Mouse (Mus musculus) hindbrain, embryonic 11.5 days (tissue): ENCODE measurements at regions not wholly inside any gene's neighbourhood (a gene's known extent, or its start where the extent isn't known, plus 50 kb on each side); places are given as distances from the start of the nearest gene placed in this dataset.

Experiments
- ATAC-seq: fragments of 200-750 bp; cut with Nextera tagmentation; 2 replicates; pipeline ENCODE4 v1.8.0; 2017; ENCODE audit warnings: mild to moderate bottlenecking, moderate TSS enrichment, moderate library complexity; ENCODE audit not compliant: low FRiP score
- DNase-seq: peaks from one replicate; pipeline ENCODE4 v3.0.0-alpha.2; 2015; ENCODE audit warnings: low spot score
- H3K27ac ChIP-seq: fragments of 300-500 bp; sonication (generic); 2 replicates; pipeline ENCODE4 v1.5.1; 2014; ENCODE audit warnings: mild to moderate bottlenecking, low read depth, low read length
- H3K27me3 ChIP-seq: fragments of 300-500 bp; sonication (generic); 2 replicates; pipeline ENCODE4 v1.6.1; 2014; ENCODE audit warnings: mild to moderate bottlenecking, low read length, moderate library complexity, mixed read lengths; ENCODE audit not compliant: control insufficient read depth, insufficient read depth
- H3K36me3 ChIP-seq: fragments of 300-500 bp; sonication (generic); 2 replicates; pipeline ENCODE4 v1.6.1; 2014; ENCODE audit warnings: mild to moderate bottlenecking, low read length, moderate library complexity, mixed read lengths; ENCODE audit not compliant: control insufficient read depth, insufficient read depth
- H3K4me1 ChIP-seq: fragments of 300-500 bp; sonication (generic); replicated peaks from 2 replicates; pipeline ENCODE4 v1.6.1; 2014; ENCODE audit warnings: low read length, mixed read lengths; ENCODE audit not compliant: control insufficient read depth, insufficient read depth
- H3K4me2 ChIP-seq: fragments of 300-500 bp; sonication (generic); replicated peaks from 2 replicates; pipeline ENCODE4 v1.6.1; 2014; ENCODE audit warnings: mild to moderate bottlenecking, low read depth, low read length
- H3K4me3 ChIP-seq: fragments of 300-500 bp; sonication (generic); 2 replicates; pipeline ENCODE4 v1.5.1; 2014; ENCODE audit warnings: low read depth, low read length
- H3K9ac ChIP-seq: fragments of 300-500 bp; sonication (generic); 2 replicates; pipeline ENCODE4 v1.6.1; 2014; ENCODE audit warnings: low read depth, low read length
- H3K9me3 ChIP-seq: fragments of 300-500 bp; sonication (generic); 2 replicates; pipeline ENCODE4 v1.6.1; 2016; ENCODE audit warnings: low read length; ENCODE audit not compliant: control insufficient read depth
- WGBS: fragments of 180-500 bp; shearing (Covaris S2); extraction: QIAGEN DNeasy Blood & Tissue Kit; methylation state at CpG from one replicate; pipeline ENCODE4 v1.1.7; 2014; 5-methylcytosine and 5-hydroxymethylcytosine counted together

- no peak overlapping the region for H3K27ac ChIP-seq
- DNase-seq (no peak), ATAC-seq (peak; percentile 43; the same call in 1 of the 2 replicates)
- no peaks in the 10 kb centered on the region for H3K27me3 ChIP-seq
- 0 out of 2 replicates have a peak, but pooled peaks cover 2% of the 10 kb centered on the region for H3K4me1 ChIP-seq
- H3K36me3 ChIP-seq = no peaks in the 10 kb centered on the region
- no peak overlapping the region for H3K4me2 ChIP-seq
- 33% methylated on average over 8 of the region's 8 CpGs for WGBS
- no peaks in the 10 kb centered on the region for H3K9me3 ChIP-seq
- H3K4me3 ChIP-seq = no peak overlapping the region
- no peak overlapping the region for H3K9ac ChIP-seq
These were observed 58.4 kb upstream of the Pkdcc start for GRCm38 (mm10) chr17:83156682-83157081.

GRCm38 (mm10) chr17:83158053-83158452 lies 57.0 kb upstream of the Pkdcc start:
- H3K9ac ChIP-seq = no peak overlapping the region
- WGBS = 92% methylated on average over 6 of the region's 6 CpGs
- 0 out of 2 replicates have a peak, but pooled peaks cover 2% of the 10 kb centered on the region for H3K4me1 ChIP-seq
- no peaks in the 10 kb centered on the region for H3K9me3 ChIP-seq
- ATAC-seq (no peak), DNase-seq (no peak)
- no peak overlapping the region for H3K4me2 ChIP-seq
- H3K36me3 ChIP-seq = no peaks in the 10 kb centered on the region
- no peak overlapping the region for H3K27ac ChIP-seq
- H3K4me3 ChIP-seq = no peak overlapping the region
- H3K27me3 ChIP-seq = no peaks in the 10 kb centered on the region

- Histone ChIP-seq H3K27me3 (no peaks in the 10 kb centered on the region), H3K27ac (no peak overlapping the region), H3K4me1 (0 out of 2 replicates have a peak, but pooled peaks cover 2% of the 10 kb centered on the region), H3K4me3 (no peak overlapping the region), H3K9ac (no peak overlapping the region), H3K36me3 (no peaks in the 10 kb centered on the region), H3K9me3 (no peaks in the 10 kb centered on the region), H3K4me2 (no peak overlapping the region)
- no peak for ATAC-seq
- 89% methylated on average over 10 of the region's 10 CpGs for WGBS
- DNase-seq = no peak
These were observed 56.4 kb upstream of the Pkdcc start for GRCm38 (mm10) chr17:83158652-83159051.

GRCm38 (mm10) chr17:83159634-83160033 lies 55.5 kb upstream of the Pkdcc start:
- no peaks in the 10 kb centered on the region for H3K36me3 ChIP-seq
- H3K9ac ChIP-seq = no peak overlapping the region
- H3K9me3 ChIP-seq = no peaks in the 10 kb centered on the region
- no peak overlapping the region for H3K4me2 ChIP-seq
- H3K27ac ChIP-seq = no peak overlapping the region
- H3K27me3 ChIP-seq = no peaks in the 10 kb centered on the region
- no peak overlapping the region for H3K4me3 ChIP-seq
- 0 out of 2 replicates have a peak, but pooled peaks cover 3% of the 10 kb centered on the region for H3K4me1 ChIP-seq
- WGBS = 87% methylated on average over 4 of the region's 4 CpGs
- ATAC-seq = no peak
- no peak for DNase-seq

- Histone ChIP-seq H3K4me3 (no peak overlapping the region), H3K4me1 (0 out of 2 replicates have a peak, but pooled peaks cover 5% of the 10 kb centered on the region), H3K4me2 (no peak overlapping the region), H3K36me3 (no peaks in the 10 kb centered on the region), H3K27ac (no peak overlapping the region), H3K9me3 (no peaks in the 10 kb centered on the region), H3K27me3 (no peaks in the 10 kb centered on the region), H3K9ac (no peak overlapping the region)
- DNase-seq (no peak), ATAC-seq (no peak)
- WGBS = 73% methylated on average over 4 of the region's 4 CpGs
These were observed 54.8 kb upstream of the Pkdcc start for GRCm38 (mm10) chr17:83160296-83160695.

GRCm38 (mm10) chr17:83161731-83162130 lies 53.4 kb upstream of the Pkdcc start:
- Histone ChIP-seq H3K4me2 (no peak overlapping the region), H3K4me1 (0 out of 2 replicates have a peak, but pooled peaks cover 2% of the 10 kb centered on the region), H3K27me3 (no peaks in the 10 kb centered on the region), H3K4me3 (no peak overlapping the region), H3K36me3 (no peaks in the 10 kb centered on the region), H3K9me3 (no peaks in the 10 kb centered on the region), H3K27ac (no peak overlapping the region), H3K9ac (no peak overlapping the region)
- no peak for ATAC-seq
- DNase-seq = no peak
- 70% methylated on average over 2 of the region's 2 CpGs for WGBS

DNA sequence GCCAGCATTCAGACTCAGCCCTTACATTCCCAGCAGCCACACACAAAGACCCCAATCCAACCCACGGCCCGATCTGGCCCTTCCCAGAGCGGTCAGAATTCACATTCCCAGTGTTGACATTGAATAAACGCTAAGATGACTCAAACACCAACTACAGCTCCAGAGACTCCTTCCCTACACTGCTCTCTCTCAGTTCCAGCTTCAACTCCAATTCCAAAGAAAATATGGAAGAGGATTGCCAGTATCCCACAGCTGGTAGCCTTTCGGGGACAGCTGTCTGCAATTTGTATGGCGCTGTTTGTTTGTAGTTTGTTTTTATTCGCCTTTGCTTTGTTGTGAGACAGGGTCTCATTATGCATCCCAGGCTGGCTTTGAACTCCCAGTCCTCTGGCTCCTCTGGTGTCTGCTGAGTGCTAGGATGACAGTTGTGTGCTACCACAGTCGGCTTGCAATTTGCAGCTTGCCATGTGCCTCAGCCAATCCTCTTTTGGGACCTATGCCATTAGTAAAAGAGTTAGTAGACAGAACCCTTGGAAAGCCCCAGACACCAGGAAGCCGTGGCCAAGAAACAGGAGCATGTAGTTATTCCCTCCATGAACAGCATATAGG lies 51.0 kb upstream of the Pkdcc start:
- DNase-seq (peak; percentile 5), ATAC-seq (no peak)
- Histone ChIP-seq H3K4me2 (no peak overlapping the region), H3K9ac (no peak overlapping the region), H3K9me3 (no peaks in the 10 kb centered on the region), H3K4me1 (0 out of 2 replicates have a peak, but pooled peaks cover 2% of the 10 kb centered on the region), H3K27ac (no peak overlapping the region), H3K36me3 (no peaks in the 10 kb centered on the region), H3K27me3 (no peaks in the 10 kb centered on the region), H3K4me3 (no peak overlapping the region)
- WGBS = 34% methylated on average over 9 of the region's 9 CpGs

DNA sequence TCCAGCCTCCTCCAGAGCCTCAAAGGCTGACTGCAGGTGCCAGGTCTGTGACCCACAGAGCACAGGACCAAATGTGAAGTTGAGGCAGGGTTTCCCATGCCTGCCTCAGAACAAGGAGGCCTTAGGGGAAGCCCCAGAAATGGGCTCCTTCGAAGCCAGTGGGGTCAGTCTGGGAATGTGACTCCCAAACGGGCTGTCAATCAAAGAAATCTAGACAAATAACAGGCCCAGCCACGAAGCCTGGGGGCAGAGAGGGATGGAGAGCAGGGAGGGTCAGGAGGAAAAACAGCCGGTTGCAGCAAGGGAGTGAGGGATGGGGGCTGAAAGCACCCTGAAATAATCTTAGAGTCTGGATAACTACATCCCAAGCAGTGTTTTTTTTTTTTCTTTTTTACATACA lies 50.4 kb upstream of the Pkdcc start:
- Histone ChIP-seq H3K4me2 (no peak overlapping the region), H3K27ac (no peak overlapping the region), H3K4me3 (no peak overlapping the region), H3K4me1 (0 out of 2 replicates have a peak, but pooled peaks cover 2% of the 10 kb centered on the region), H3K9me3 (no peaks in the 10 kb centered on the region), H3K9ac (no peak overlapping the region), H3K36me3 (no peaks in the 10 kb centered on the region), H3K27me3 (no peaks in the 10 kb centered on the region)
- 10% methylated on average over 4 of the region's 4 CpGs for WGBS
- DNase-seq (peak; percentile 32), ATAC-seq (no peak)

GRCm38 (mm10) chr17:83165140-83165539 lies 50.0 kb upstream of the Pkdcc start:
- no peak overlapping the region for H3K4me3 ChIP-seq
- 51% methylated on average over 4 of the region's 4 CpGs for WGBS
- H3K9ac ChIP-seq = no peak overlapping the region
- no peaks in the 10 kb centered on the region for H3K27me3 ChIP-seq
- H3K27ac ChIP-seq = no peak overlapping the region
- no peaks in the 10 kb centered on the region for H3K9me3 ChIP-seq
- no peak for DNase-seq
- no peak for ATAC-seq
- H3K36me3 ChIP-seq = no peaks in the 10 kb centered on the region
- H3K4me2 ChIP-seq = no peak overlapping the region
- H3K4me1 ChIP-seq = 0 out of 2 replicates have a peak, but pooled peaks cover 2% of the 10 kb centered on the region
